Mouse (Mus musculus): ENCODE data around the gene Gm20388.

Gm20388 gene

GRCm38 (mm10) chr8:120809050-120809449 is 898.4 kb downstream of the Gm20388 start:
- DNase-seq (ENCODE audit: low spot score in 2 of 2): no peak

GRCm38 (mm10) chr8:120811953-120812352 is 901.3 kb downstream of the Gm20388 start:
- no peak for DNase-seq (ENCODE audit: low spot score in 2 of 2)

- DNase-seq (ENCODE audit: low spot score in 2 of 2): no peak
Measured at GRCm38 (mm10) chr8:120813028-120813427, 902.4 kb downstream of the Gm20388 start.

- DNase-seq (ENCODE audit: low spot score in 2 of 2): no peak
Measured at GRCm38 (mm10) chr8:120813839-120814238, 903.2 kb downstream of the Gm20388 start.

GRCm38 (mm10) chr8:120816371-120816770 is 905.7 kb downstream of the Gm20388 start:
- no peak for DNase-seq (ENCODE audit: low spot score in 2 of 2)

- DNase-seq (ENCODE audit: low spot score in 2 of 2): no peak
Measured at GRCm38 (mm10) chr8:120819906-120820305, 909.3 kb downstream of the Gm20388 start.

GRCm38 (mm10) chr8:120821399-120822170 is 910.9 kb downstream of the Gm20388 start:
- DNase-seq (ENCODE audit: low spot score in 2 of 2): peak in 1 of 2 experiments; percentile 38

GRCm38 (mm10) chr8:120823331-120823730 is 912.7 kb downstream of the Gm20388 start:
- DNase-seq (ENCODE audit: low spot score in 2 of 2): no peak

- DNase-seq (ENCODE audit: low spot score in 2 of 2): no peak
Measured at GRCm38 (mm10) chr8:120823887-120824286, 913.2 kb downstream of the Gm20388 start.

- no peak for DNase-seq (ENCODE audit: low spot score in 2 of 2)
Measured at GRCm38 (mm10) chr8:120824638-120825037, 914.0 kb downstream of the Gm20388 start.

GRCm38 (mm10) chr8:120828279-120828678 is 917.6 kb downstream of the Gm20388 start:
- no peak for DNase-seq (ENCODE audit: low spot score in 2 of 2)

GRCm38 (mm10) chr8:120830661-120831060 is 920.0 kb downstream of the Gm20388 start:
- DNase-seq (ENCODE audit: low spot score in 2 of 2): no peak

GRCm38 (mm10) chr8:120832022-120832421 is 921.4 kb downstream of the Gm20388 start:
- DNase-seq (ENCODE audit: low spot score in 2 of 2): no peak

- DNase-seq (ENCODE audit: low spot score in 2 of 2): no peak
Measured at GRCm38 (mm10) chr8:120833196-120833595, 922.6 kb downstream of the Gm20388 start.

GRCm38 (mm10) chr8:120839031-120839430 is 928.4 kb downstream of the Gm20388 start:
- no peak for DNase-seq (ENCODE audit: low spot score in 2 of 2)

- no peak for DNase-seq (ENCODE audit: low spot score in 2 of 2)
Measured at GRCm38 (mm10) chr8:120843084-120843483, 932.4 kb downstream of the Gm20388 start.

GRCm38 (mm10) chr8:120846018-120846417 is 935.4 kb downstream of the Gm20388 start:
- DNase-seq (ENCODE audit: low spot score in 2 of 2): no peak

- DNase-seq (ENCODE audit: low spot score in 2 of 2): no peak
Measured at GRCm38 (mm10) chr8:120847279-120847678, 936.6 kb downstream of the Gm20388 start.

- no peak for DNase-seq (ENCODE audit: low spot score in 2 of 2)
Measured at GRCm38 (mm10) chr8:120847735-120848134, 937.1 kb downstream of the Gm20388 start.

- no peak for DNase-seq (ENCODE audit: low spot score in 2 of 2)
Measured at GRCm38 (mm10) chr8:120848434-120848833, 937.8 kb downstream of the Gm20388 start.

GRCm38 (mm10) chr8:120851411-120851810 is 940.8 kb downstream of the Gm20388 start:
- no peak for DNase-seq (ENCODE audit: low spot score in 2 of 2)

- no peak for DNase-seq (ENCODE audit: low spot score in 2 of 2)
Measured at GRCm38 (mm10) chr8:120859881-120860280, 949.2 kb downstream of the Gm20388 start.

GRCm38 (mm10) chr8:120860423-120861126 is 949.9 kb downstream of the Gm20388 start:
- DNase-seq (ENCODE audit: low spot score in 2 of 2): no peak

Measured in left cerebral cortex, adult 9 months (tissue).